Mouse (Mus musculus) brain, embryonic 14.5 days (tissue): ENCODE results near the gene Hoxa9. TPM values are rescaled to one million over a fixed set of nuclear protein-coding genes. Genes with fewer than 3 reads are reported as not detected.

Source experiments
- DNase-seq: peaks from one replicate; pipeline ENCODE4 v3.0.0-alpha.2; 2011; ENCODE audit warnings: low read depth
- CTCF ChIP-seq: fragments of 200-500 bp; IDR thresholded peaks from 2 replicates; pipeline ENCODE4 v1.5.1; 2012; ENCODE audit warnings: inconsistent platforms, mild to moderate bottlenecking, moderate library complexity, borderline replicate concordance; ENCODE audit not compliant: insufficient read depth, insufficient read length; ENCODE audit errors: extremely low read depth
- POLR2A ChIP-seq: fragments of 200-500 bp; IDR thresholded peaks from 2 replicates; pipeline ENCODE4 v1.6.1; 2012; ENCODE audit warnings: mild to moderate bottlenecking, inconsistent platforms, borderline replicate concordance; ENCODE audit not compliant: poor library complexity, insufficient read depth, insufficient read length, severe bottlenecking; ENCODE audit errors: extremely low read depth
- polyA plus RNA-seq: library from polyadenylated mRNA; depleted of rRNA; stranded (reverse); fragments of >200 nt; gene quantifications from 2 replicates; pipeline ENCODE4 v1.2.3, GENCODE M21; 2012

Hoxa9 gene
- polyA plus RNA-seq, 1 experiment, result not detected

- TF ChIP-seq CTCF (no peak), POLR2A (no peak)
- no peak for DNase-seq
Measured at GRCm38 (mm10) chr6:52185222-52185621, 45.7 kb downstream of the Hoxa9 start.

- DNase-seq, result no peak
- no peak for TF ChIP-seq POLR2A
- no peak for TF ChIP-seq CTCF
Measured at GRCm38 (mm10) chr6:52184668-52185067, 46.2 kb downstream of the Hoxa9 start.

- DNase-seq, result no peak
- TF ChIP-seq POLR2A (no peak), CTCF (no peak)
Measured at GRCm38 (mm10) chr6:52183311-52184080, 47.4 kb downstream of the Hoxa9 start.

- no peak for TF ChIP-seq CTCF
- TF ChIP-seq POLR2A, result no peak
- DNase-seq, result no peak
Measured at GRCm38 (mm10) chr6:52182793-52183192, 48.1 kb downstream of the Hoxa9 start.

- no peak for TF ChIP-seq POLR2A
- no peak for TF ChIP-seq CTCF
- no peak for DNase-seq
Measured at GRCm38 (mm10) chr6:52182030-52182429, 48.9 kb downstream of the Hoxa9 start.

- no peak for DNase-seq
- TF ChIP-seq CTCF (no peak), POLR2A (no peak)
Measured at GRCm38 (mm10) chr6:52180726-52181125, 50.2 kb downstream of the Hoxa9 start.

GRCm38 (mm10) chr6:52180213-52180710 lies 50.6 kb downstream of the Hoxa9 start:
- TF ChIP-seq POLR2A (no peak), CTCF (no peak)
- DNase-seq, result no peak

- TF ChIP-seq POLR2A (no peak), CTCF (no peak)
- DNase-seq, result no peak
Measured at GRCm38 (mm10) chr6:52179690-52180089, 51.2 kb downstream of the Hoxa9 start.

GRCm38 (mm10) chr6:52178918-52179665 lies 51.8 kb downstream of the Hoxa9 start:
- no peak for TF ChIP-seq CTCF
- TF ChIP-seq POLR2A, result no peak
- DNase-seq, result no peak

GRCm38 (mm10) chr6:52177806-52178205 lies 53.1 kb downstream of the Hoxa9 start:
- TF ChIP-seq POLR2A (no peak), CTCF (no peak)
- no peak for DNase-seq

- TF ChIP-seq POLR2A (no peak), CTCF (no peak)
- no peak for DNase-seq
Measured at GRCm38 (mm10) chr6:52177061-52177735, 53.7 kb downstream of the Hoxa9 start, which contains the start of gene 5730596B20Rik. Gene 5730596B20Rik, plus strand, starts transcription at chr6:52177498.
